Mouse (Mus musculus): ENCODE results near the gene H2afy.

- TF ChIP-seq GATA1 (IDR thresholded peaks at IDR 0.05; ENCODE audit: borderline replicate concordance, low read length) (no peak), FLI1 (IDR thresholded peaks at IDR 0.05; ENCODE audit: low read length) (no peak)
Observed at GRCm38 (mm10) chr13:56110694-56111531, 25.2 kb downstream of the H2afy start.

Data from megakaryocyte, embryonic 14.5 days (primary cell).